9 mouse cellular contexts compared by ENCODE assay signal in genomic region chr7:114873315-114874012, GRCm38 (mm10).
A peak's percentile ranks its signal among the peaks of the same experiment; 100 is the strongest.
DNase-seq lines count a peak whose midpoint lies in the region; ATAC-seq lines count a peak whose summit lies in the region.
"Had no signal": no experiment of that assay in that cellular context is flagged by ENCODE, and none has a peak within 500 bp of the region (broad histone marks: within the 10 kb centered on the region; RNA-seq: fewer than 3 reads in every experiment).

No protein-coding gene starts in this region.

- H3K27ac ChIP-seq in hindbrain, embryonic 12.5 days: no peak overlapping the region
- H3K27ac ChIP-seq in hindbrain, embryonic 10.5 days: no peak overlapping the region
- H3K27ac ChIP-seq in embryonic facial prominence, embryonic 14.5 days (replicated peaks; ENCODE audit: low read depth, low read length): no peak overlapping the region

- no peak for DNase-seq in hindbrain, embryonic 10.5 days (ENCODE audit: low spot score)
- peak; percentile 2 for DNase-seq in R1 (ENCODE audit: low read depth, low spot score)
- DNase-seq in embryonic facial prominence, embryonic 14.5 days (ENCODE audit: low spot score): peak; percentile 28
- peak; percentile 35 for DNase-seq in mesoderm, embryonic 11.5 days (ENCODE audit: low read depth, low spot score)
- DNase-seq in left cerebral cortex, adult 11 months (ENCODE audit: low spot score): no peak
- no peak for DNase-seq in frontal cortex, adult 2 months (ENCODE audit: extremely low spot score in 1 of 2, low spot score in 1 of 2)
- DNase-seq: kidney, adult 18-20 months had no signal

- 62% methylated on average over 3 of the region's 3 CpGs for WGBS in hindbrain, embryonic 12.5 days
- WGBS in hindbrain, embryonic 10.5 days: 64% methylated on average over 3 of the region's 3 CpGs
- WGBS in embryonic facial prominence, embryonic 14.5 days: 15% methylated on average over 3 of the region's 3 CpGs

- no peaks in the 10 kb centered on the region for H3K9me3 ChIP-seq in hindbrain, embryonic 12.5 days (replicated peaks)
- no peaks in the 10 kb centered on the region for H3K9me3 ChIP-seq in hindbrain, embryonic 10.5 days
- H3K9me3 ChIP-seq in embryonic facial prominence, embryonic 14.5 days (ENCODE audit: control insufficient read depth, low read length): no peaks in the 10 kb centered on the region

- H3K27me3 ChIP-seq in hindbrain, embryonic 12.5 days: 0 out of 2 replicates have a peak, but pooled peaks cover 2% of the 10 kb centered on the region
- H3K27me3 ChIP-seq in hindbrain, embryonic 10.5 days (ENCODE audit: insufficient read depth, poor library complexity, severe bottlenecking): no peaks in the 10 kb centered on the region
- H3K27me3 ChIP-seq in embryonic facial prominence, embryonic 14.5 days (replicated peaks; ENCODE audit: control insufficient read depth, insufficient read depth, low read length): no peaks in the 10 kb centered on the region

- H3K9ac ChIP-seq in hindbrain, embryonic 12.5 days: no peak overlapping the region
- no peak overlapping the region for H3K9ac ChIP-seq in embryonic facial prominence, embryonic 14.5 days (ENCODE audit: low read depth, low read length)

- peaks cover 12% of the 10 kb centered on the region for H3K4me1 ChIP-seq in hindbrain, embryonic 12.5 days
- peaks cover 7% of the 10 kb centered on the region for H3K4me1 ChIP-seq in hindbrain, embryonic 10.5 days (replicated peaks)
- H3K4me1 ChIP-seq in embryonic facial prominence, embryonic 14.5 days (ENCODE audit: control insufficient read depth, insufficient read depth, low read length): no peaks in the 10 kb centered on the region

- H3K4me3 ChIP-seq in hindbrain, embryonic 12.5 days: no peak overlapping the region
- H3K4me3 ChIP-seq in hindbrain, embryonic 10.5 days: no peak overlapping the region
- H3K4me3 ChIP-seq in embryonic facial prominence, embryonic 14.5 days (ENCODE audit: low read depth, low read length): no peak overlapping the region

- H3K36me3 ChIP-seq in hindbrain, embryonic 12.5 days: no peaks in the 10 kb centered on the region
- H3K36me3 ChIP-seq in hindbrain, embryonic 10.5 days: no peaks in the 10 kb centered on the region
- no peaks in the 10 kb centered on the region for H3K36me3 ChIP-seq in embryonic facial prominence, embryonic 14.5 days (ENCODE audit: control insufficient read depth, insufficient read depth, low read length)

- ATAC-seq in hindbrain, embryonic 12.5 days (ENCODE audit: low FRiP score): 0 out of 2 replicates have a peak, but pooled peaks have one; percentile 32
- ATAC-seq in embryonic facial prominence, embryonic 14.5 days (ENCODE audit: low read depth): 0 out of 2 replicates have a peak, but pooled peaks have one; percentile 37
- no peak for ATAC-seq in megakaryocyte-erythroid progenitor cell, adult 5-6 weeks (replicated peaks; ENCODE audit: low FRiP score, low TSS enrichment, poor library complexity, severe bottlenecking)

- no peak overlapping the region for H3K4me2 ChIP-seq in hindbrain, embryonic 12.5 days (replicated peaks)
- no peak overlapping the region for H3K4me2 ChIP-seq in embryonic facial prominence, embryonic 14.5 days (ENCODE audit: low read depth, low read length)

Comparison
In these comparisons a context has a peak if more than half of its experiments do, and no peak if none do; other contexts are left out.
1. DNase-seq: peak in R1 (single experiment), embryonic facial prominence, embryonic 14.5 days (single experiment) and mesoderm, embryonic 11.5 days (single experiment); none in hindbrain, embryonic 10.5 days (single experiment), left cerebral cortex, adult 11 months (single experiment) and frontal cortex, adult 2 months (0 of 2).